Mouse (Mus musculus) heart, postnatal 0 days (tissue): ENCODE measurements around the gene Phactr2. TPM values are rescaled to one million over a fixed set of nuclear protein-coding genes. Genes with fewer than 3 reads are reported as not detected.

Source experiments
- ATAC-seq: fragments of 200-750 bp; cut with Nextera tagmentation; 2 replicates; pipeline ENCODE4 v1.8.0; 2017; ENCODE audit warnings: low read depth, moderate number of reproducible peaks, moderate library complexity; ENCODE audit not compliant: insufficient read depth
- DNase-seq: peaks from one replicate; pipeline ENCODE4 v3.0.0-alpha.2; 2016; ENCODE audit warnings: low spot score
- H3K27ac ChIP-seq: fragments of 300-500 bp; sonication (generic); 2 replicates; pipeline ENCODE4 v1.5.1; 2014; ENCODE audit warnings: low read depth, mild to moderate bottlenecking
- H3K27me3 ChIP-seq: fragments of 300-500 bp; sonication (generic); 2 replicates; pipeline ENCODE4 v1.6.1; 2014; ENCODE audit warnings: low read length, mixed read lengths; ENCODE audit not compliant: control insufficient read depth, insufficient read depth
- H3K36me3 ChIP-seq: fragments of 300-500 bp; sonication (generic); replicated peaks from 2 replicates; pipeline ENCODE4 v1.6.1; 2014; ENCODE audit warnings: low read length, mixed read lengths; ENCODE audit not compliant: control insufficient read depth, insufficient read depth
- H3K4me1 ChIP-seq: fragments of 300-500 bp; sonication (generic); 2 replicates; pipeline ENCODE4 v1.6.1; 2014; ENCODE audit warnings: antibody characterized with exemption; ENCODE audit not compliant: control insufficient read depth, insufficient read depth
- H3K4me2 ChIP-seq: fragments of 300-500 bp; sonication (generic); 2 replicates; pipeline ENCODE4 v1.6.1; 2014; ENCODE audit warnings: low read depth, mild to moderate bottlenecking, low read length, moderate library complexity
- H3K4me3 ChIP-seq: fragments of 300-500 bp; sonication (generic); 2 replicates; pipeline ENCODE4 v1.5.1; 2014; ENCODE audit warnings: low read depth, low read length
- H3K9ac ChIP-seq: fragments of 300-500 bp; sonication (generic); replicated peaks from 2 replicates; pipeline ENCODE4 v1.6.1; 2014; ENCODE audit warnings: low read depth, low read length, mixed read lengths
- H3K9me3 ChIP-seq: fragments of 300-500 bp; sonication (generic); replicated peaks from 2 replicates; pipeline ENCODE4 v1.6.1; 2016; ENCODE audit warnings: low read length; ENCODE audit not compliant: control insufficient read depth
- CTCF ChIP-seq: IDR thresholded peaks from 2 replicates; pipeline ENCODE4 v1.5.1; 2016; ENCODE audit warnings: antibody characterized with exemption, control low read depth, low read depth
- EP300 ChIP-seq: IDR thresholded peaks from 2 replicates; pipeline ENCODE4 v1.6.1; 2016; ENCODE audit warnings: antibody characterized with exemption, low read depth
- WGBS: fragments of 180-500 bp; shearing (Covaris S2); extraction: QIAGEN DNeasy Blood & Tissue Kit; methylation state at CpG from one replicate; pipeline ENCODE4 v1.1.7; 2014; 5-methylcytosine and 5-hydroxymethylcytosine counted together
- polyA plus RNA-seq: library from polyadenylated mRNA; unstranded; fragments of >200 nt; fragmentation: Nextera tagmentation; extraction: Ambion mirVana; gene quantifications from 2 replicates; pipeline ENCODE4 v1.2.1, GENCODE M21; 2015
- total RNA-seq: library from RNA; depleted of rRNA; stranded (reverse); fragments of >200 nt; gene quantifications from 2 replicates; pipeline ENCODE4 v1.2.3, GENCODE M21; 2014; ENCODE audit warnings: low replicate concordance

Gene Phactr2
- total and polyA plus RNA-seq, 2 experiments from 2014 or later, result 39.6 to 51.1 TPM

GRCm38 (mm10) chr10:13500473-13500872, 26.3 kb upstream of the Phactr2 start:
- no peak for TF ChIP-seq CTCF
- no peak for TF ChIP-seq EP300
- Histone ChIP-seq H3K36me3 (peaks cover 15% of the 10 kb centered on the region; the same call in 1 of the 2 replicates), H3K9me3 (no peaks in the 10 kb centered on the region), H3K27me3 (no peaks in the 10 kb centered on the region), H3K27ac (peak overlapping the region; percentile 70), H3K4me1 (peaks cover 20% of the 10 kb centered on the region), H3K4me3 (peak overlapping the region; percentile 66), H3K4me2 (peak overlapping the region; percentile 70), H3K9ac (peak overlapping the region; percentile 56)
- DNase-seq (no peak), ATAC-seq (no peak)
- WGBS, result 51% methylated on average over 9 of the region's 9 CpGs

- H3K9ac ChIP-seq, result peak within 1 kb of the TSS; percentile 56; the same call in 1 of the 2 replicates
- H3K4me2 ChIP-seq, result peak within 1 kb of the TSS; percentile 70; the same call in 1 of the 2 replicates
- H3K27ac ChIP-seq, result no peak within 1 kb of the TSS
These were observed 25.1 kb upstream of the Phactr2 start, which contains the start of gene Fuca2 for GRCm38 (mm10) chr10:13499331-13499730. TSS of gene Fuca2 (plus strand) at chr10:13499540.

GRCm38 (mm10) chr10:13496315-13496714, 22.1 kb upstream of the Phactr2 start:
- no peaks in the 10 kb centered on the region for H3K36me3 ChIP-seq
- no peak overlapping the region for H3K4me3 ChIP-seq
- no peak overlapping the region for H3K9ac ChIP-seq
- no peaks in the 10 kb centered on the region for H3K9me3 ChIP-seq
- WGBS, result 31% methylated on average over 3 of the region's 3 CpGs
- H3K27me3 ChIP-seq, result no peaks in the 10 kb centered on the region
- 0 out of 2 replicates have a peak overlapping the region, but pooled peaks have one; percentile 6 for H3K4me2 ChIP-seq
- peaks cover 14% of the 10 kb centered on the region for H3K4me1 ChIP-seq
- peak; percentile 61 for TF ChIP-seq EP300
- TF ChIP-seq CTCF, result no peak
- DNase-seq (peak; percentile 80), ATAC-seq (peak; percentile 81)
- peak overlapping the region; percentile 67 for H3K27ac ChIP-seq

More at GRCm38 (mm10) chr10:13499331-13499730, 25.1 kb upstream of the Phactr2 start, which contains the start of gene Fuca2:
- Histone ChIP-seq H3K27me3 (no peaks in the 10 kb centered on the region), H3K36me3 (0 out of 2 replicates have a peak, but pooled peaks cover 4% of the 10 kb centered on the region), H3K4me1 (peaks cover 20% of the 10 kb centered on the region), H3K4me3 (no peak within 1 kb of the TSS), H3K9me3 (no peaks in the 10 kb centered on the region)
- no peak for DNase-seq
- ATAC-seq, result no peak
- TF ChIP-seq EP300 (no peak), CTCF (no peak)
- 82% methylated on average over 2 of the region's 2 CpGs for whole genome bisulfite sequencing

GRCm38 (mm10) chr10:13493978-13494686, 19.9 kb upstream of the Phactr2 start:
- Histone ChIP-seq H3K27ac (no peak overlapping the region), H3K9me3 (no peaks in the 10 kb centered on the region), H3K4me1 (peaks cover 18% of the 10 kb centered on the region), H3K4me3 (no peak overlapping the region), H3K4me2 (no peak overlapping the region), H3K36me3 (no peaks in the 10 kb centered on the region), H3K9ac (no peak overlapping the region), H3K27me3 (no peaks in the 10 kb centered on the region)
- no peak for ATAC-seq
- no peak for TF ChIP-seq EP300
- no peak for TF ChIP-seq CTCF
- DNase-seq, result no peak
- WGBS, result 81% methylated on average over 9 of the region's 9 CpGs

- Histone ChIP-seq H3K27ac (peak overlapping the region; percentile 72), H3K4me1 (peaks cover 9% of the 10 kb centered on the region), H3K9me3 (no peaks in the 10 kb centered on the region), H3K4me3 (no peak overlapping the region), H3K9ac (no peak overlapping the region), H3K4me2 (no peak overlapping the region), H3K27me3 (no peaks in the 10 kb centered on the region), H3K36me3 (no peaks in the 10 kb centered on the region)
- DNase-seq (peak; percentile 60), ATAC-seq (peak; percentile 91)
- WGBS, result 32% methylated on average over 6 of the region's 6 CpGs
- no peak for TF ChIP-seq CTCF
- no peak for TF ChIP-seq EP300
These were observed 15.5 kb upstream of the Phactr2 start for GRCm38 (mm10) chr10:13489671-13490070.
